Mouse (Mus musculus) testis, adult 2 months (tissue): ENCODE data around the gene Zfp872.

Source experiments
- CTCF ChIP-seq: fragments of 200-500 bp; IDR thresholded peaks from 2 replicates; pipeline ENCODE4 v1.5.1; 2012; ENCODE audit warnings: low read depth, mild to moderate bottlenecking, inconsistent platforms, low read length, moderate library complexity; ENCODE audit not compliant: control insufficient read depth, insufficient read depth, insufficient replicate concordance
- POLR2A ChIP-seq: fragments of 200-500 bp; IDR thresholded peaks from 2 replicates; pipeline ENCODE4 v1.6.1; 2012; ENCODE audit warnings: low read depth, mild to moderate bottlenecking, inconsistent platforms, low read length, moderate library complexity; ENCODE audit not compliant: control insufficient read depth

- TF ChIP-seq CTCF = no peak
- TF ChIP-seq POLR2A = no peak
Observed at GRCm38 (mm10) chr9:22167751-22168150, 20.1 kb upstream of the Zfp872 start.
